Mouse (Mus musculus) lung, embryonic 16.5 days (tissue): ENCODE measurements around the gene Cmip. TPM values are rescaled to one million over a fixed set of nuclear protein-coding genes. Genes with fewer than 3 reads are reported as not detected.
A peak's percentile ranks its signal among the peaks of the same experiment; 100 is the strongest.

ENCODE experiments used
- ATAC-seq: fragments of 200-750 bp; cut with Nextera tagmentation; 2 replicates; pipeline ENCODE4 v1.8.0; 2017; ENCODE audit warnings: low read depth, mild to moderate bottlenecking, moderate library complexity
- H3K27ac ChIP-seq: fragments of 300-500 bp; sonication (generic); 2 replicates; pipeline ENCODE4 v1.5.1; 2014; ENCODE audit warnings: mild to moderate bottlenecking, control low read depth, low read length
- H3K27me3 ChIP-seq: fragments of 300-500 bp; sonication (generic); 2 replicates; pipeline ENCODE4 v1.6.1; 2014; ENCODE audit warnings: low read depth, low read length, mixed read lengths; ENCODE audit not compliant: control insufficient read depth, insufficient read depth
- H3K36me3 ChIP-seq: fragments of 300-500 bp; sonication (generic); 2 replicates; pipeline ENCODE4 v1.6.1; 2014; ENCODE audit warnings: low read length; ENCODE audit not compliant: control insufficient read depth, insufficient read depth
- H3K4me1 ChIP-seq: fragments of 300-500 bp; sonication (generic); replicated peaks from 2 replicates; pipeline ENCODE4 v1.6.1; 2014; ENCODE audit warnings: low read length, mixed read lengths; ENCODE audit not compliant: control insufficient read depth, insufficient read depth
- H3K4me2 ChIP-seq: fragments of 300-500 bp; sonication (generic); 2 replicates; pipeline ENCODE4 v1.6.1; 2014; ENCODE audit warnings: low read depth, low read length, control low read depth
- H3K4me3 ChIP-seq: fragments of 300-500 bp; sonication (generic); 2 replicates; pipeline ENCODE4 v1.5.1; 2014; ENCODE audit warnings: mild to moderate bottlenecking, low read length, control low read depth
- H3K9ac ChIP-seq: fragments of 300-500 bp; sonication (generic); 2 replicates; pipeline ENCODE4 v1.6.1; 2014; ENCODE audit warnings: low read length, control low read depth
- H3K9me3 ChIP-seq: fragments of 300-500 bp; sonication (generic); 2 replicates; pipeline ENCODE4 v1.6.1; 2016; ENCODE audit warnings: low read length; ENCODE audit not compliant: control insufficient read depth
- WGBS: fragments of 180-500 bp; shearing (Covaris S2); extraction: QIAGEN DNeasy Blood & Tissue Kit; methylation state at CpG from one replicate; pipeline ENCODE4 v1.1.7; 2014; 5-methylcytosine and 5-hydroxymethylcytosine counted together
- polyA plus RNA-seq: library from polyadenylated mRNA; unstranded; fragments of >200 nt; fragmentation: Nextera tagmentation; extraction: Ambion mirVana; gene quantifications from 2 replicates; pipeline ENCODE4 v1.2.1, GENCODE M21; 2015

Cmip gene
- polyA plus RNA-seq, result 11.3 and 13.0 TPM in 2 replicates

DNA sequence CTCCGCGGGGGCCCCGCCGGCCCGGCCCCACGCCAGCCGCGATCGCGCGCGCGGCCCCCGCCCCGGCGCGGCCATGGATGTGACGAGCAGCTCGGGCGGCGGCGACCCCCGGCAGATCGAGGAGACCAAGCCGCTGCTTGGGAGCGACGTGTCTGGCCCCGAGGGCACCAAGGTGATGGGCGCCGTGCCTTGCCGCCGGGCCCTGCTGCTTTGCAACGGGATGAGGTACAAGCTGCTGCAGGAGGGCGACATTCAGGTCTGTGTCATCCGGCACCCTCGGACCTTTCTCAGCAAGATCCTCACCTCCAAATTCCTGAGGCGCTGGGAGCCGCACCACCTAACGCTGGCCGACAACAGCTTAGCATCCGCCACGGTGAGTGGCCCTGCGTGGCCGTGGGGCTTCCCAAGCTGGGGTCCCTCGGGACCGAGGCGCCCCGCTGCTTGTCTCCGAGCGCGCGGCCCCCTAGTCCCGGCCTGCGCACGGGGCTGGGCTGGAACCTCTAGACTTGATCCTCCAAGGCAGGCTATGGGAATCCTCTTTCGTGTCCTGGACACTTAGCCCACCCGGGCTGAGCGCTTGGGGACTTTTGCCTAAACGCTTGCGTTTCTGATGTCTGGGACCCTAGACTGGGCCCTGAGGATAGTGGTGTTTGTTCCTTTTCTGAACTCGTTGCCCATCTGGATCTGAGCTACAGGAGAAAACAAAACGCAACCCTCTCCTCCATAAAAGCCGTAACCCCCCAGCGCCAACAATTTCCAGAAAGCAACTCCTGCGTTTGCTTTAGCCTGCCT lies at the start of gene Cmip:
Gene Cmip (plus strand): TSS at position 36 of the 792 bp plus-strand sequence.
- Histone ChIP-seq H3K4me3 (peak within 1 kb of the TSS; percentile 84), H3K9ac (peak within 1 kb of the TSS; percentile 93), H3K27me3 (no peaks in the 10 kb centered on the region), H3K4me2 (peak within 1 kb of the TSS; percentile 70), H3K4me1 (peaks cover 37% of the 10 kb centered on the region), H3K27ac (peak within 1 kb of the TSS; percentile 86), H3K36me3 (no peaks in the 10 kb centered on the region), H3K9me3 (no peaks in the 10 kb centered on the region)
- peak; percentile 7; the same call in 1 of the 2 replicates for ATAC-seq
- WGBS, result 0% methylated on average over 59 of the region's 65 CpGs

DNA sequence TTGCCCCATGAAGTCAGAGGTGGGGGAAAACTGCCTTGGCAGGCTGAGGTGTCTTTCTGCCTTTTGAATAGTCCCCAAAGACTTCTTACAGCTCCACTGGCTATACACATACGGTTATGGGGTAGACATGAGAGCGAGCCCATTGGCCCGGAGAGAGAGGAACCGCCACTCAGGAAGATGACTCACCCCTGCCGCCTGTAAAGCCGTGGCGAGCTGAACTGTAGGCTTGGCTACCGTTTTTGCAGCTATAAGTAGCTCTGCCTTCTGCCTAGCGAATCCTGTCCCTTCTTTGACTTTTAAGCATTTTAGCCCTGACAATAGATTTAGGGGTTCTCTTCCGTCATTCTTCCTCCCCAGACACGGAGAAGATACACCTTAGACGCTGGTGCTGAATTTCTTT lies 47.7 kb upstream of the Cmip start:
- Histone ChIP-seq H3K4me2 (no peak overlapping the region), H3K36me3 (peaks cover 4% of the 10 kb centered on the region), H3K4me3 (no peak overlapping the region), H3K9me3 (no peaks in the 10 kb centered on the region), H3K9ac (no peak overlapping the region), H3K4me1 (peaks cover 3% of the 10 kb centered on the region; the same call in 1 of the 2 replicates), H3K27ac (no peak overlapping the region), H3K27me3 (no peaks in the 10 kb centered on the region)
- 83% methylated on average over 12 of the region's 12 CpGs for WGBS
- no peak for ATAC-seq

DNA sequence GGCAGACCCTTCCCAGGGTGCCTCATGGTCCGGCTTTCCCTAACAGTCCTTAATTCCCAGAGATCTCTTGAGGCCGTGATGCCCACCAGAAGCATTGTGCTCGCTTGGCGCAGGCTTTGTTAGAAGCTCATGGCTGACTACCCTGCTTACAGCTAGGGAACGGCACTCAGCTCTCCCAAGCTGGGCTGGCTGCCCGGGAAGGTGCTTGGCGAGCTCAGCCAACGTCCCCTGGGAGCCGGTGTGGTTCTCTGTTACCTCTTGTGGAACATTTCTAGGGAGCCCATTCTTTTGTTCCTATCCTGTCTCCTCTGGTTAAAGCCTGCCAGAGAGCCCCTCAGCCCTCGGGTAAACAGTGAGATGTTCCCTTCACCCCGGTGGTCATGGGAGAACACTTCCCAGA lies 44.8 kb upstream of the Cmip start:
- Histone ChIP-seq H3K36me3 (peaks cover 5% of the 10 kb centered on the region), H3K4me3 (no peak overlapping the region), H3K27ac (no peak overlapping the region), H3K9ac (no peak overlapping the region), H3K4me2 (no peak overlapping the region), H3K4me1 (no peaks in the 10 kb centered on the region), H3K27me3 (no peaks in the 10 kb centered on the region), H3K9me3 (no peaks in the 10 kb centered on the region)
- WGBS, result 82% methylated on average over 11 of the region's 11 CpGs
- ATAC-seq, result no peak

DNA sequence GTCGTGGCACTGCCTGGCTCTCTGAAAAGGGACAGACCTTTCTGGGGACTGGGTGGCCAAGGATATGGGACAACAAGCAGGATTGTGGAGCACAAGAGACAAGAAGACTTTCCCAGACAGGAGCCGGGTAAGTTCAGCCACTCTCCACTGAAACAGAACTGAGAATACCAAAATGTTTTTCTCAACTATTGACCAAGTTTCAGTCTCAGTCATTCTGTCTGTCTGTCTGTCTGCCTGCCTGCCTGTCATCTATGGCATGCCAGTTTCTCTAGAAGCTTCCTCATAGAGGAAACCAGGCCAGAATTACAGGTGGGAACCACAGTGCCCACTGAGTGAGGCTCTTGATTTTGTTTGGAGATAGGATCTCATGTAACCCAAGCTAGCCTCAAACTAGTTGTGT lies 39.1 kb upstream of the Cmip start:
- no peak for ATAC-seq
- no peaks in the 10 kb centered on the region for H3K4me1 ChIP-seq
- H3K36me3 ChIP-seq, result peaks cover 3% of the 10 kb centered on the region; the same call in 1 of the 2 replicates
- 84% methylated on average over 2 of the region's 2 CpGs for WGBS
- no peaks in the 10 kb centered on the region for H3K9me3 ChIP-seq
- no peak overlapping the region for H3K27ac ChIP-seq
- no peak overlapping the region for H3K4me2 ChIP-seq
- H3K4me3 ChIP-seq, result no peak overlapping the region
- H3K27me3 ChIP-seq, result no peaks in the 10 kb centered on the region
- H3K9ac ChIP-seq, result no peak overlapping the region

DNA sequence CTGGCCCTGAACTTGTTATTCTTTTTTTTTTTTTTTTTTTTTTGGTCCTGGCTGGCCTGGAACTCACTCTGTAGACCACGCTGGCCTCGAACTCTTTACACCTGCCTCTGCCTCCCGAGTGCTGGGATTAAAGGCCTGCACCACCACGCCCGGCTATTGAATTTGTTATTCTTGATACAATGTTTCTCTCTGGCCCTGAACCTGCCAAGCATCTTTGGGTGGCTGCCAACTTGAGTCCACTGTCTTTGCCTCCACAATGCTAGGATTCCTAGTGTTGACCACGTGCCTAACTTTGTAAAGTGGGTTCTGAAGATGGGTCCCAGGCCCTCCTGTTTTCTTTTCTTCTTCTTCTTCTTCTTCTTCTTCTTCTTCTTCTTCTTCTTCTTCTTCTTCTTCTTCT lies 34.5 kb upstream of the Cmip start:
- no peak for ATAC-seq
- Histone ChIP-seq H3K9me3 (no peaks in the 10 kb centered on the region), H3K27me3 (no peaks in the 10 kb centered on the region), H3K4me1 (no peaks in the 10 kb centered on the region), H3K9ac (no peak overlapping the region), H3K36me3 (no peaks in the 10 kb centered on the region), H3K4me2 (no peak overlapping the region), H3K27ac (no peak overlapping the region), H3K4me3 (no peak overlapping the region)
- WGBS, result 56% methylated on average over 6 of the region's 6 CpGs

DNA sequence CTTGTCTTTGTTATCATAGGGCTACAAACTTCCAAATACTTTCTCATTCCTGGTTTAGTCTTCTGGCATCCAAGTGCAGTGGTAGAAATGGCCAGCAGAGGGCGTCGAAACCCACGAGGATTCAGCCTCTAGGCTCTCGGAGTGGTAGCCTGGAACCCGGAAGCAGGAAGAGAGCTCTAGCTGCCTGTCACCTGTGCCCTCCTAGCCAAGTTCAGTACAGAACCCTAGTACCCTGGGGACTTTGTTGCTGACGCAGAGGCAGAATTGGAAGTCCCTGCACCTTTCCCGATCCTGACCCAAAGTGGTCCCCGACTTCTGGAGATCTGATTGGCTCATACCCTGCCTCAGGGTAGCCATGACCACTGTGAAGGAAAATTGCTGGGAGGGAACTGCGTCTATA lies 32.2 kb upstream of the Cmip start:
- Histone ChIP-seq H3K27ac (no peak overlapping the region), H3K4me2 (peak overlapping the region; percentile 23), H3K27me3 (no peaks in the 10 kb centered on the region), H3K36me3 (no peaks in the 10 kb centered on the region), H3K9me3 (no peaks in the 10 kb centered on the region), H3K4me3 (peak overlapping the region; percentile 9), H3K9ac (peak overlapping the region; percentile 0; the same call in 1 of the 2 replicates), H3K4me1 (no peaks in the 10 kb centered on the region)
- ATAC-seq, result peak; percentile 87
- WGBS, result 10% methylated on average over 9 of the region's 9 CpGs

DNA sequence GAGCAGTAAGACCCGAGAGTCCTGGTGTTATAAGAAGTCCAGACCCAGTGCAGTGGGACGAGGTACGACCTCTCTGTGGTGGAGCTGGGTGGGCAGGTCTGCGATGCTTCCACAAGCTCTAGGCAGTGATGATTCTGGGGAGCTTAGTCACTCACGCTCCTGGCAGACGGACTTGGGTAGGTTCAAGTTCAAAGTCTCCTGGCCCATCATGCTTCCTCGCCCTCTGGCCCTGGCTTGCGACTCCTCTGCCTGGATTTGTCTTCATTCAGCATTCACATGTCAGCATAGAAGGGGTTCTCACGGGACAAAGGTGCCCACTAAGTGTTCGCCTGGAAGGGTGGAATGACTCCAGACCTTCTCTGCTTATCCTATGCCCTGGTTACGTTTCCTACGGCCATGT lies 30.6 kb upstream of the Cmip start:
- H3K27me3 ChIP-seq, result no peaks in the 10 kb centered on the region
- ATAC-seq, result no peak
- no peak overlapping the region for H3K4me2 ChIP-seq
- H3K27ac ChIP-seq, result no peak overlapping the region
- H3K36me3 ChIP-seq, result no peaks in the 10 kb centered on the region
- WGBS, result 84% methylated on average over 12 of the region's 12 CpGs
- H3K9ac ChIP-seq, result no peak overlapping the region
- H3K9me3 ChIP-seq, result no peaks in the 10 kb centered on the region
- H3K4me3 ChIP-seq, result no peak overlapping the region
- H3K4me1 ChIP-seq, result no peaks in the 10 kb centered on the region

DNA sequence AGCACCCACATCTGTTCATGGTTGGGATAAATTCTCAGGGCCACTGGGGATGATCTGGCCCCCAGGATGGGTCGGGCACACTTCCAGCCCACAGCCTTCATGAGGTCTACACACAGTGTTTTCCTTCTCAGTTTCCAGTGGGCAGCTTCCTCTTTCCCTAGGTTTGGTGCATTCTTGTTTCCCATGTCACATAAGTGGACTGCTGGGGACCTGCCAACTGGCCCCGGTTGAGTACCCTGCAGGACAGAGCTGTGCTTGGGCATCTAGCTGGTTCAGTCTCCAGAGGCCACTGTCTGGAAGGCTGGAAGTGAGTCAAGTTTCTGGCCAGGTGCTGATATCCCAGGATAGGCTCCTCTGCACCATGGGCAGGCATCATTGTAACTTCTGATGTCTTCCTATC lies 29.5 kb upstream of the Cmip start:
- Histone ChIP-seq H3K9me3 (no peaks in the 10 kb centered on the region), H3K27ac (no peak overlapping the region), H3K4me1 (no peaks in the 10 kb centered on the region), H3K27me3 (no peaks in the 10 kb centered on the region), H3K9ac (no peak overlapping the region), H3K36me3 (no peaks in the 10 kb centered on the region), H3K4me2 (no peak overlapping the region), H3K4me3 (no peak overlapping the region)
- ATAC-seq, result no peak
- WGBS, result 66% methylated on average over 2 of the region's 2 CpGs

DNA sequence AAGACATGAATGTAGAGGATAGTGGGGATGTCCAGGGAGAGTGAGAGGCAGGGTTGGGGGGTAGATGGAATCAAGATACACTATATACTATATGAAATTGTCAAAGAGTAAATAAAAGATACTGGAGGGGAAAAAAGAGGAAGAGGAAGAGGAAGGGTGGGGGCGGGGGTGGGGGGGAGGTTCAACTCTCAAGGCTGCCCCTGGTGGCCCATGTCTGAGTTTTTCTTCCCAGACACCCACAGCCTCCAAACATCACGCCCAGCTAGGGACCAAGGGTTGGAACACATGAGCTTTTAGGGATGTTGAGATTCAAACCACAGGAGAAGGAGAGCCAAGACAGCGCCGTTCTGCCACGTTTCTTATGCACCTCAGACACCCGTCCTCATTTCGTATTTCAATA lies 23.7 kb upstream of the Cmip start:
- no peak for ATAC-seq

More for the DNA sequence above, 23.7 kb upstream of the Cmip start:
- H3K9me3 ChIP-seq, result no peaks in the 10 kb centered on the region
- no peak overlapping the region for H3K9ac ChIP-seq
- H3K27ac ChIP-seq, result no peak overlapping the region
- no peak overlapping the region for H3K4me3 ChIP-seq
- WGBS, result 85% methylated on average over 7 of the region's 7 CpGs
- no peaks in the 10 kb centered on the region for H3K27me3 ChIP-seq
- H3K36me3 ChIP-seq, result no peaks in the 10 kb centered on the region
- H3K4me1 ChIP-seq, result no peaks in the 10 kb centered on the region
- H3K4me2 ChIP-seq, result no peak overlapping the region
